Mouse (Mus musculus): Measurements from ENCODE around the gene Fam185a. TPM values are rescaled to one million over a fixed set of nuclear protein-coding genes. Genes with fewer than 3 reads are reported as not detected.

The Fam185a gene
- polyA plus RNA-seq, 1 experiment from 2014 or later, result 8.9 TPM

Other genes starting within 250 kb of the Fam185a start
- gene Gsap, start 238.7 kb upstream of the Fam185a start, polyA plus RNA-seq (2015; fragmentation: Nextera tagmentation; extraction: Ambion mirVana), result 2.0 TPM in 2 replicates
- gene Fgl2, start 52.3 kb upstream of the Fam185a start, polyA plus RNA-seq (2015; fragmentation: Nextera tagmentation; extraction: Ambion mirVana), result 8.4 and 9.8 TPM in 2 replicates
- 0.13 and 0.36 TPM in 2 replicates for gene Ccdc146, start 281 bp upstream of the Fam185a start, polyA plus RNA-seq (2015; fragmentation: Nextera tagmentation; extraction: Ambion mirVana)
- gene Lrrc17, start 118.6 kb downstream of the Fam185a start, polyA plus RNA-seq (2015; fragmentation: Nextera tagmentation; extraction: Ambion mirVana), result 34.1 and 38.0 TPM in 2 replicates
- 0.09 and 0.15 TPM in 2 replicates for gene Fbxl13, start 220.7 kb downstream of the Fam185a start, polyA plus RNA-seq (2015; fragmentation: Nextera tagmentation; extraction: Ambion mirVana)
- 28.9 and 31.2 TPM in 2 replicates for gene Armc10, start 220.9 kb downstream of the Fam185a start, polyA plus RNA-seq (2015; fragmentation: Nextera tagmentation; extraction: Ambion mirVana)